Mouse (Mus musculus): Measurements from ENCODE around the gene Tubgcp6. TPM values are rescaled to one million over a fixed set of nuclear protein-coding genes. Genes with fewer than 3 reads are reported as not detected.
A peak's percentile ranks its signal among the peaks of the same experiment; 100 is the strongest.

The Tubgcp6 gene
- 11.0 and 15.5 TPM in 2 replicates for total RNA-seq (2015)
- 16.0 and 17.3 TPM in 2 replicates for total RNA-seq (2017)

- peak; percentile 98 for ATAC-seq (ENCODE audit: poor library complexity, severe bottlenecking)
Observed at GRCm38 (mm10) chr15:89122649-89123366, at the start of gene Tubgcp6. Tubgcp6 (minus strand) TSS chr15:89123112.

GRCm38 (mm10) chr15:89172276-89172935 lies 49.5 kb upstream of the Tubgcp6 start:
- ATAC-seq (ENCODE audit: poor library complexity, severe bottlenecking), result peak; percentile 47

GRCm38 (mm10) chr15:89171526-89172051 lies 48.7 kb upstream of the Tubgcp6 start:
- ATAC-seq (ENCODE audit: poor library complexity, severe bottlenecking), result no peak

DNA sequence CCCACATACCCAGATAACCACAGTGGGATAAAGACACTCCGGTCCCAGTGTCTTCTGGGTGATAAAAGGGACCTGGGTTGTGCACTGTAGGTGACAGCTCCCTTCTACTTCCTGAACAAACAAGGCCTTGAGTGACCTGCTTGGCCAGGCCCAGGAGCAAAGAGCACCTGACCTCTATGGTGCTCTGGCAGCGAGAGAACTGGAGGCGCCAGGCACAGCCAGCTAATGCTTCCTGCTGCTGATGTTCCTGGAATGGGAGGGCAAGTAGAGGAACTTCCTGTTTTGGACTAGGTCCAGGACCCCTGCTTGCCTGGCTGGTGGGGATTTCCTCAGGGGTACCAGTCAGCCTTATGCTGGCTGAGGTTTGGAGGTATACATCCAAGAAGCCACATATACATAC lies 47.2 kb upstream of the Tubgcp6 start:
- ATAC-seq (ENCODE audit: poor library complexity, severe bottlenecking), result no peak

GRCm38 (mm10) chr15:89169431-89169830 lies 46.5 kb upstream of the Tubgcp6 start:
- ATAC-seq (ENCODE audit: poor library complexity, severe bottlenecking), result no peak

DNA sequence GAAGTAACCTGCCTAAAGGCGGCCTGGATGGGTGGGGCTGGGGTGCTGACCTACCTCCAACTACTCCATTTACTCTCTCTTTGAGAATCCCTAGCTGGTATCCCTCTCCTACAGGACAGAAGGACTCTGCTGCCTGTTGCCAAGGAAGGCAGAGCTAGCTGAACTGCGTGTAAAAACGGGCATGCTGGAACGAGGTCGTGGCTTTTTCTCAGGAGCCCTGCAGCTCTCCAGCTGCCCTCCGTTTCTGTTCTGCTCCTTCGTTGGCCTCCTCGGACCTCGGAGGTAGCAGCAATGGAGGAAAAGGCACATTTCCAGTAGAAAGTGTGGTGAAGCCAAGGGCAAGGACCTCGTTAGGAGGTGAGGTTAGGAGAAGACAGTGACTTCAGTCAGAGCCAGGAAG lies 46.0 kb upstream of the Tubgcp6 start:
- no peak for ATAC-seq (ENCODE audit: poor library complexity, severe bottlenecking)

GRCm38 (mm10) chr15:89165478-89165877 lies 42.6 kb upstream of the Tubgcp6 start:
- ATAC-seq (ENCODE audit: poor library complexity, severe bottlenecking), result no peak

GRCm38 (mm10) chr15:89161397-89161796 lies 38.5 kb upstream of the Tubgcp6 start:
- no peak for ATAC-seq (ENCODE audit: poor library complexity, severe bottlenecking)

GRCm38 (mm10) chr15:89158516-89158915 lies 35.6 kb upstream of the Tubgcp6 start:
- ATAC-seq (ENCODE audit: poor library complexity, severe bottlenecking), result no peak

- ATAC-seq (ENCODE audit: poor library complexity, severe bottlenecking), result peak; percentile 78
Observed at GRCm38 (mm10) chr15:89157954-89158353, 35.0 kb upstream of the Tubgcp6 start.

DNA sequence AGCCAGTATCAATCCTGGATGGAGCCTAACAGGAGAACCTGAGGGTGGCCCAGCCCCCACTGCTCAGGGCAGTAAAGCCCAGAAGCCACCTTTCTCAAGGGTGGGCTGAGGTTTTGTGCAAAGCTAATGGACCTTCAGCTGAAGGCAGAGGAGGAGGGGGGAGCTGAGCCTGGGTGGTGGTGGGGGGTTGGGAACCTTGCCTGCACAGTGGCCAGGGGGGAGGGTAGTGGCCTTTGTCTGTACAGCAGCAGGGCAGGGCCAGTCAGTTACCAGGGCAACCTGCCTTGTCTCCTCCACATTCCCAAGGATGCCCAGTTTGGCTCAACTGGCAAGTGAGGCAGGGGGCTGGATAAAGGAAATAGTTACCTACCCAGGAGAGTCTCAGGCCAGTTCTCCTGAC lies 29.4 kb upstream of the Tubgcp6 start:
- no peak for ATAC-seq (ENCODE audit: poor library complexity, severe bottlenecking)

DNA sequence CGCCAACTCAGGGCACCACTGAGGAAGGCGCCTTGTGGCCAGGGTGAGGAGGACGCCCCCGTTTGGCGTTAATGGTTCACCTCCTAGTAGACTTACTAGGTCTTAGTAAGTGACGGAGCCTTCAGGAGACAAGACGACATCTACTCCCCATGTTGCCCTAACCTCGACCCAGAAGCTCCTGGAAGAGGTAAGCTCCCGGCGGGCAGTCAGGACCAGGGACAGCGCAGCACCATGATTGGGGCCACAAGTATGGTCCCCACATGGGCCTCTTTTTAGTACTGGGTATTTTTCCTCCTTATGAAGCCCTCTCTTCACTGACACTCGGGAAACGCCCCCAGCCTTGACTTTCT lies 27.1 kb upstream of the Tubgcp6 start:
- no peak for ATAC-seq (ENCODE audit: poor library complexity, severe bottlenecking)

GRCm38 (mm10) chr15:89149271-89150040 lies 26.5 kb upstream of the Tubgcp6 start, which contains the start of gene Mapk11:
Mapk11 (minus strand) TSS chr15:89149628.
- ATAC-seq (ENCODE audit: poor library complexity, severe bottlenecking), result peak; percentile 40

DNA sequence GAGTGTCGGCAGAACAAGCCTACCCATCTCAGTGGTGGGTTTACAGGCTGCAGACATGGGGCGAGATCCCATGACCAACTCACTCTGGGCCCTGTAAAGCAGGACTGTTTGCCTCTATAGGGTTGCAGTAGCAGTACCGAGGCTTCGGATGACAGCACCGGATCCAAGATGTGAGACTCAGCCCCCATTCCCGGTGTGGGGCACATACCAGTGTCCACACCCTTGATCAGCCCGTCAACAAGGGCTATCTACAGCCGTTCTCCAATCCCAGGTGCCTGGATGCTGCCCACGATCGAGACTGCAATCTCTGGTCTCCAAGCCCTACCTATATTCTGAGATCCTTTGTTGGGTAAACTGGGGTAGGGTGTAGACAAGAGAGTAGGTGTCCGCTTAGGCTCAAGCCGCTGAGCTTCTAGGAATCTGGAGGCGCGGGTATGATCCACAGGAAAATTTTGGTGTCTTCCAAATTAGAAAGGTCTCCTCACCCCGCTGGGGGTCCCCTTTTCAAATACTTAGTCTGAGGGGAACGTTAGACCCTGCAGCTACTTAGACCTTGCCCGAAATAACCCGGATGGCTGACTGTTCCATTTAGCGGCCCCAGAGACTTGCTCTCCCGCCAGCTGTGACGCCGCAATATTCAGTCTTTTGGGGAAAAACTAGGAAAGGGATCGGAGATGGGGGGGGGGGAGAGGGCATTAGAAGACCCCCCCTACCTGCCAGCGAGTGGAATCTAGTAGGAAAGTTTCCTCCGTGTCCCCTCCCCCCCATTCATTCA lies 25.8 kb upstream of the Tubgcp6 start:
- ATAC-seq (ENCODE audit: poor library complexity, severe bottlenecking), result no peak

DNA sequence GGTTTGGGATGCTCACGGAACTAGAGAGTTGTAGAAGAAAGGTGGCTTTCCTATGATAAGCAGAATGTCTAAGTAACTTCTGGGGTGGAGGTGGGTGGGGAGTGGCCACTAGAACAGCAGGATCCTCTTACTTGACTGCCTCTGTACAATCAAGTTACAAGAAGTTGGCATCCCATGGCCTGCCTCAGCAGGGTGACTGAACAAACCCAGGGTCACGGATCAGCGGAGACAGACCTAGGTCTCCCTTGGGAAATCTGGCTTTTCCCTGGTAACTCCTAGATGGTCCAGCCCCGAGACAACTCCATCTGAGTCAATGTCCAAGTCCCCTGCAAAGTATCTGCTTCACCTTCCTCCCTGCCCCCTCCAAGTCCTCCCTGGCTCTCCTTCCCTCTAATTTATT lies 25.0 kb upstream of the Tubgcp6 start:
- no peak for ATAC-seq (ENCODE audit: poor library complexity, severe bottlenecking)

DNA sequence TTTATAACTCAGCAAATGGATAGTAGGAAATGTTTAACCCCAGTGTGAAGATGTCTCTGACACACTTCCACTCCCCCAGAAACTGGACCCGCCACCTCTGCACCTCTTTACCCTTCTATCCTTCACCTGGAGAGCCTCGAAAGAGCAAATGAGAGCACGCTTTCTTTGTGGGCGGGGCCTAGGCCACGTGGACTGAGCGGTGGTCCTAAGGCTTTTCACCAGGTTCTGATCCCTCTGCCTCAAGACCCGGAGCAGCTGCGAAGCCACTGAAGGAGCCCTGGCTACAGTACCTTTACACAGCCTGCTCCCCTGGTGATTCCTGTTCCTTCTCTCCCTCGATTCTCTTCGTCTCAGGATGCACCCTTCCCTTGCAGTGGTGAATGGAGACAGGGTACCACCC lies 24.5 kb upstream of the Tubgcp6 start:
- ATAC-seq (ENCODE audit: poor library complexity, severe bottlenecking), result no peak

DNA sequence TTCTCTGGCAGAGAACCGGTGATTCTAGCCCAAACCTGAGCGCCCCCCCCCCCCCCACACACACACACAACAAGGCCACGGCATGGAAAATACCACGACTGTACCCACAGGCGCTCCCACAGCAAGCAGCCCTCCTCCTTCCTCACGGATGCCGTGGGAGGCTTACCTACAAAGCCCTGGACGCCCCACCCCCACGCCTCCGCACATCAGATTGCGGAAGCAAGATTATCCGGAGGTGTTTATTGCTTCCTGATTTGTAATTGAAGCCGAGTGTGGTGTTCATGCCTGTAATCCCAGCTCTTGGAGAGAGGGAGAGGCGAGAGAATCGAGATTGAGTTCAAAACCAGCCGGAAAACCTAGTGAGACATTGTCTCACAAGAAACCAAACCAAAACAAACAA lies 24.1 kb upstream of the Tubgcp6 start:
- peak; percentile 64 for ATAC-seq (ENCODE audit: poor library complexity, severe bottlenecking)

DNA sequence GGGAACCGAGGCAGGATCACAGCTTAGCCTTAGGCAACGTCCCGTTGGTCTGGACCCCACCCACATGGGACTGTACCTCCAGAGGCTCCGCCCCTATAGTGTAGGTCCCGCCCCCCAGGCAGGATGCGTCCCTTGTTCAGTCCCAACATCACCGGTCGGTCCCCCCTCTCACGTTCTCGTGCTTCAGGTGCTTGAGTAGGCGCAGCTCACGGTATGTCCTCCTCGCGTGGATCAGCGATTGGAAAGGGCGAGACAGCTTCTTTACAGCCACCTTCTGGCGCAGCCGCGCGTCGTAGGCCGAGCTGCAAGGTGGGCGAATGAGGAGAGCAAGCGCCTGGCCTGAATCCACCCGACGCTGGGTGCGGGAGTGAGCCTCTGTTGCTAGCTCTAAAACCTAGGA lies 23.6 kb upstream of the Tubgcp6 start:
- no peak for ATAC-seq (ENCODE audit: poor library complexity, severe bottlenecking)

DNA sequence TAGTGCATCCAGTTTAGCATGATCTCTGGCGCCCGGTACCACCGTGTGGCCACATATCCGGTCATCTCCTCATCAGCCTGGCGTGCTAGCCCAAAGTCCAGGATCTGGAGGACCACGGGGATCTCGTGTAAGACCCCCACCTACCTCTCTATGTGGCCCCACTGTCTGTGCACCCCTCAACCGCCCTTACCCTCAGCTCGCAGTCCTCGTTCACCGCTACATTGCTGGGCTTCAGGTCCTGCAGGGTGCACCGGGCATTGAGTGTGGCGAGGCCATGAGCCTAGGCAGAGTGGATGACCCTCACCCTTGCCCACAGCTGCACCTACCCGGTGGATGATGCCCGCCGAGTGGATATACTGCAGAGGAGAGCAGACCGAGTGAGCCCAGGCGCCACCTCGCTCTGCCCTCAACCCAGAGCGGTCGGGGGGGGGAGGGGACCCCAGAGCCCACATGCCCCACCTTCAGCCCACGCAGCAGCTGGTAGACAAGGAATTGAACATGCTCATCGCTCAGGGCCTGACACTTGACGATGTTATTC lies 23.0 kb upstream of the Tubgcp6 start:
- no peak for ATAC-seq (ENCODE audit: poor library complexity, severe bottlenecking)

DNA sequence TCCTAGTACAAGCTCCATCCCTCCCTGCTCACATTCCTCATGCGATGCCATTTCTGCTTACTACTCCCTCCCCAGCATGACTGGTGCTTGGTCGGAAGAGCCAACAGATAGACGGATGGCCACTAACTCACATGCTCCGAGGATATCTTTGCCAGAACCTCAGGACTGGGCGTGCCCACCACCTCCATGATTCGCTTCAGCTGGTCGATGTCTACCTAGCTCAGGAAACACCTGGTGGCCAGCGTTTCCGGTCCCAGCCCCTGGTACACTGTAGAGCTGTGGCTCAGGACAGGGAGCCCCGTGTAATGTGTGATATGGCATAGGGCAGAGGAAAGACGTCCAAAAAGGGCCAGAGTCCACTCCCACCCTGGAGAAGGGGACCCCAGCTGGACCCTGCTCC lies 22.1 kb upstream of the Tubgcp6 start:
- ATAC-seq (ENCODE audit: poor library complexity, severe bottlenecking), result no peak

Data from megakaryocyte, adult 5-6 weeks (primary cell).